Mouse (Mus musculus) heart, adult 2 months (tissue): Measurements from ENCODE around the gene Rps6kb1. TPM values are rescaled to one million over a fixed set of nuclear protein-coding genes. Genes with fewer than 3 reads are reported as not detected.

Source experiments
- DNase-seq, 2 experiments: peaks; one replicate each; pipeline ENCODE4 v3.0.0; 2021
- H3K27ac ChIP-seq: fragments of 200-600 bp; 2 replicates; pipeline ENCODE4 v1.8.1; 2022
- H3K27me3 ChIP-seq: fragments of 200-500 bp; 2 replicates; pipeline ENCODE4 v1.6.1; 2012; ENCODE audit warnings: mild to moderate bottlenecking, low read length, inconsistent platforms, mixed read lengths; ENCODE audit not compliant: control insufficient read depth, insufficient read depth
- H3K36me3 ChIP-seq: fragments of 200-500 bp; 2 replicates; pipeline ENCODE4 v1.6.1; 2012; ENCODE audit warnings: low read length, inconsistent platforms; ENCODE audit not compliant: control insufficient read depth, insufficient read depth
- H3K4me1 ChIP-seq: fragments of 200-500 bp; 2 replicates; pipeline ENCODE4 v1.6.1; 2011; ENCODE audit warnings: low read length; ENCODE audit not compliant: control insufficient read depth, insufficient read depth
- H3K4me3 ChIP-seq: fragments of 200-600 bp; 2 replicates; pipeline ENCODE4 v1.8.1; 2022
- H3K79me2 ChIP-seq: fragments of 200-500 bp; replicated peaks from 2 replicates; pipeline ENCODE4 v1.6.1; 2012; ENCODE audit warnings: mild to moderate bottlenecking, inconsistent platforms, low read length, moderate library complexity, mixed read lengths; ENCODE audit not compliant: control insufficient read depth, insufficient read depth
- H3K9ac ChIP-seq: fragments of 200-500 bp; 2 replicates; pipeline ENCODE4 v1.6.1; 2012; ENCODE audit warnings: low read depth, mild to moderate bottlenecking, control low read depth, inconsistent platforms, low read length, mixed read lengths
- CTCF ChIP-seq: fragments of 200-600 bp; IDR thresholded peaks from 2 replicates; pipeline ENCODE4 v1.8.1; 2022; ENCODE audit warnings: antibody characterized with exemption, mild to moderate bottlenecking, moderate library complexity
- EP300 ChIP-seq: fragments of 200-500 bp; IDR thresholded peaks from 2 replicates; pipeline ENCODE4 v1.6.1; 2011; ENCODE audit warnings: low read depth, low read length, control low read depth; ENCODE audit not compliant: insufficient read depth
- POLR2A ChIP-seq: fragments of 200-500 bp; IDR thresholded peaks from 2 replicates; pipeline ENCODE4 v1.6.1; 2011; ENCODE audit warnings: mild to moderate bottlenecking, low read depth, low read length, control low read depth; ENCODE audit not compliant: insufficient read depth
- WGBS: fragments of 180-500 bp; shearing (Covaris S2); methylation state at CpG from one replicate; pipeline ENCODE4 v1.1.7; 2018; 5-methylcytosine and 5-hydroxymethylcytosine counted together
- intact Hi-C: fragments of 180-260 bp; cut with DNase I; formaldehyde crosslinking; loops from one replicate; pipeline ENCODE4 v1.15.1; 2025
- long read RNA-seq: library from polyadenylated mRNA; stranded (forward); transcript quantifications from one replicate; pipeline ENCODE4 v2.0.0, GENCODE M21; 2021
- polyA plus RNA-seq: library from polyadenylated mRNA; depleted of rRNA; stranded (reverse); fragments of >200 nt; gene quantifications from 2 replicates; pipeline ENCODE4 v1.2.3, GENCODE M21; 2012; rRNA removed
- total RNA-seq, 2 experiments: library from RNA; stranded (reverse); gene quantifications; 2 replicates each; pipeline ENCODE4 v1.2.3; 2021

The Rps6kb1 gene
- total RNA-seq (10 to 100 TPM; 18.3 to 22.4 TPM), polyA plus RNA-seq (6.4 and 8.1 TPM in 2 replicates)
- long read RNA-seq, full-length matches to known transcripts: 19 of 23 reads
- long read RNA-seq, partial matches to known transcripts: 2 of 23 reads
- long read RNA-seq, other reads (novel, unspliced or antisense): 2 of 23 reads

DNA sequence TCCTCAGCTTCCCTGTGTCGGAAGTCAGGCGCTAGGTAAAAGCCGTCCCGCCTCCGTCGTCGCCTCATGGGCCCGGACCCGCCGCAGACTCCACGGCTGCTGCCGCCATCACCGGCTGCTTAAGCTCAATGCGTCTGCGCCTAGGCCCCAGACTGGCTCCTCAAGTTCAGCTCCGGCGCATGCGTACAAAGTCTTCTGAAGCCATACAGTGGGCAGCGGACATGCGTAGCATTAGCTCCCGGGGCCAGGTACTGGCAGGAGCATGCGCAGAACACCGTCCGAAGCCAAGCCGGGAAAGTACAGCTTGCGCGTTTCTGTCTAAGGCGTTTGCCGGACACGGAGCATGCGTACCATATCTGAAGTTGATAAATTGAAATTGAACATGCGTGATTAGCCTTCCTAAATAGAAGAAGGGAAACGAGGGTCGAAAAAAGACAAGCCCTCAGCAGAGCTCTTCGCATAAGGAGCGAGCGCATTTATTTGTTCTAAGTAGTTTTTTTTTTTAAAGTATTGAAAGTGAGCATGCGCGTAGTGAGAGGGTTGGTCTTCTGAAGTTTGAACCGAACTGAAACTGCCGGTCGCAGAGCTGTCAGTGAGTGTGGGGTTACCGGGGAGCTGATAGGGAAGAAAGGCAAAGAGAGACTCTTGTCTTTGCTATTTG lies at the start of gene Rps6kb1, which contains the start of gene Tubd1:
Gene Rps6kb1 (minus strand): TSS at position 167 of the 661 bp plus-strand sequence.
Gene Tubd1 (plus strand): TSS at position 353 of the 661 bp plus-strand sequence.
- Histone ChIP-seq H3K4me1 (peaks cover 3% of the 10 kb centered on the region), H3K27ac (peak within 1 kb of the TSS; percentile 89), H3K79me2 (peaks cover 3% of the 10 kb centered on the region; the same call in 1 of the 2 replicates), H3K36me3 (peaks cover 15% of the 10 kb centered on the region), H3K4me3 (peak within 1 kb of the TSS; percentile 83), H3K27me3 (no peaks in the 10 kb centered on the region), H3K9ac (peak within 1 kb of the TSS; percentile 80)
- intact Hi-C loops: loop anchor here (1.0 kb wide), 1 partner anchor 60 kb away; the partner anchor contains the start of gene Rnft1
- peak; percentile 96 to 99 for DNase-seq
- no peak for TF ChIP-seq CTCF
- peak; percentile 97 for TF ChIP-seq POLR2A
- 0 out of 2 replicates have a peak, but pooled peaks have one; percentile 46 for TF ChIP-seq EP300
- under 1% methylated on average over 43 of the region's 43 CpGs for WGBS

DNA sequence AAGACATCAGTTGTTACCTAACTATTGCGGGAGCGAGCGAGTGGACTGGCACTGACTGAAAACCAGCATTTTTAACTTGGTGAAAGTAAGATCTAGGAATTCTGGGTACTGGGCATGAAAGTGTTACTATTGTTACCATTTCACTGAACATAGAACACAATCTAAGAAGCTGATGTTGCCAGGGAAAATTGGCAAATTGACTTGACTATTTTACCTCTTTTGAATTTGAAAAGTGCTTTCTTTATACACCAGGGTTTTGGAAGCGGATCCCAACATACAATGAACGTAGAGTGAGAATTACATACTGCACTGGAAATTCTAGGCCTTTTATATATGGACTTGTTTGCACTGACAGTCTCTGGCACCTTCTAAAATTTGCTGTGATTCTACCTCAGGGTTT lies 48.8 kb upstream of the Rps6kb1 start:
- H3K79me2 ChIP-seq: no peaks in the 10 kb centered on the region
- intact Hi-C loops: no loop called here
- 77% methylated on average over 5 of the region's 5 CpGs for WGBS
- H3K4me1 ChIP-seq: peaks cover 3% of the 10 kb centered on the region; the same call in 1 of the 2 replicates
- H3K4me3 ChIP-seq: no peak overlapping the region
- no peak overlapping the region for H3K9ac ChIP-seq
- H3K36me3 ChIP-seq: peaks cover 5% of the 10 kb centered on the region
- no peak for TF ChIP-seq POLR2A
- TF ChIP-seq EP300: no peak
- TF ChIP-seq CTCF: no peak
- H3K27ac ChIP-seq: peak overlapping the region; percentile 13
- DNase-seq: no peak
- no peaks in the 10 kb centered on the region for H3K27me3 ChIP-seq

DNA sequence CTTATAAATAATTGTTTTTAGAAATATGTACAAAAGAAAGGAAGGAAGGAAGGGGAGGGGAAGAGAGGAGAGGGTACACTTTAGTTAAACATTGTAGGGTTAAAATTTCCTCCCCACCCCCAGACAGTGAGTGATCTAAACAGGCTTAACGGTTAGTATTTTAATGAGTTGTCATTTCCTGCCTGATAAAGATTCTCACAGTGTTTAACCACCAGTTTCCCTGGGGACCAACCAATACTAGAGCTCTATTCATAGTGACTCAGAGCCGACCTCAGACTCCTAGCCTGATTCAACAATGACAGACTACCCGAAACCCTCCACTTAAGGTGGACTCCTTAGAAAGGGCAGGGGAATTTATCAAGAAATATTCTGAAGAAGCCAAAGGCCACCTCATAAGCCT lies 48.4 kb upstream of the Rps6kb1 start:
- DNase-seq: peak in 1 of 2 experiments; percentile 10
- Histone ChIP-seq H3K36me3 (peaks cover 5% of the 10 kb centered on the region), H3K27me3 (no peaks in the 10 kb centered on the region), H3K79me2 (no peaks in the 10 kb centered on the region), H3K27ac (peak overlapping the region; percentile 13), H3K4me3 (no peak overlapping the region), H3K9ac (no peak overlapping the region), H3K4me1 (peaks cover 3% of the 10 kb centered on the region; the same call in 1 of the 2 replicates)
- TF ChIP-seq CTCF: no peak
- no peak for TF ChIP-seq POLR2A
- TF ChIP-seq EP300: no peak
- 22% methylated on average over 3 of the region's 3 CpGs for WGBS
- intact Hi-C loops: no loop called here

DNA sequence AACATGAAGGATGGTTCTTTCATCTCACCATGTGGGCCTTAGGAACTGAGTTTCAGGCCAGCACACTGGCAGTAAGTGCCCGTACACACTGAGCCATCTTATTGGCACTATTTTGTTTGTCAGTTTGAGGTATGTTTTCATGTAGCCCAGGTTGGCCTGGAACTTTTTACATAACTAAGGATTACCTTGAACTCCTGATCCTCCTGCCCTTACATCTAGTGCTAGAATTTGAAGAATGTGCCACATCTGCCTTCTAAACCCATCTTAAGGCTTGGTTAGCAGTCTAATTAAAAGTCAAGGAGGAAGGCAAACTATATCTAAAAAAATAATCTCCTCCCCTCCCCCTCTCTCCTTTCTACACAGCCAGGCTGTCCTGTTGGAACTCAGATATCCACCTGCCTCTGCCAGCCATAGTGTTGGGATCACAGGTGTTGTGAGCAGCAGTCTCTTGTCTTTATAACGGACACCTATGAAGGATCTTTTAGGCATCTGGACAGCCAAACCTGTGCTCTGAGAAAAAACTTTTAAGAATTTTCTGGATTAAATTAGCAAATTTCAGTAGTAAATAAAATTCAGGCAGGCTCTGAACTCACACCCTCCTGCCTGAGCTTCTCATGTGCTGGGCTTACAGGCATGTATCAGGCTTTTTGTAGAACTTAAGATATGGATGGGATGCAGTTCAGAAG lies 47.5 kb upstream of the Rps6kb1 start:
- intact Hi-C loops: no loop called here
- peak in 1 of 2 experiments; percentile 4 for DNase-seq
- Histone ChIP-seq H3K79me2 (no peaks in the 10 kb centered on the region), H3K27me3 (no peaks in the 10 kb centered on the region), H3K36me3 (peaks cover 5% of the 10 kb centered on the region), H3K4me3 (no peak overlapping the region), H3K4me1 (peaks cover 3% of the 10 kb centered on the region; the same call in 1 of the 2 replicates), H3K9ac (no peak overlapping the region), H3K27ac (peak overlapping the region; percentile 13)
- TF ChIP-seq POLR2A (no peak), EP300 (no peak), CTCF (no peak)
- WGBS: 85% methylated on average over 2 of the region's 2 CpGs

DNA sequence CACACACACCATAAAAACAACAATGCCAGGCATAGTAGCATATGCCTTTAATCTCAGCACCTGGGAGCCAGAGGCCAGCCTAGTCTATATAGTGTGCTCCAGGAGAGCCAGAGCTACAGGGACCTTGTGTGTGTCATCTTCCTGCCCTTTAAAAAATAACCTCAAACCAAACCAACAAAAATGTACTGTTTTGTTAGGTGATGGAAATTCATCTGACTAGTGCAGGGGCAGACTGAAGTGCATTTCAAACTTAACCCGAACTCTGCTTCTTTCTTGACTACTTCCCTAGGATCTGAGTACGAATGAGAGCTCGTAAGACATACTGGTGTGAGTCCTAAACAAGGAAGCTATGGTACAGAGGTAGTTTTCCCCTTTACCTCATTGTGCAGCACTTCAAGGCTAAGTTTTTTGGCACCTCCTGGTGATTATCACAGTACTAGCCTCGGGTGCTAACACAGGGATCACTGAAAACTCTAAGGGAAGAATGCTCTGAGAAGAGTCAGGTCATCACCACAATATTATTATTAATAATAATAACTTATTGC lies 46.8 kb upstream of the Rps6kb1 start:
- H3K27ac ChIP-seq: no peak overlapping the region
- WGBS: 80% methylated on average over 4 of the region's 4 CpGs
- intact Hi-C loops: no loop called here

More for the DNA sequence above, 46.8 kb upstream of the Rps6kb1 start:
- TF ChIP-seq POLR2A (no peak), EP300 (no peak), CTCF (no peak)
- peaks cover 3% of the 10 kb centered on the region for H3K4me1 ChIP-seq
- H3K9ac ChIP-seq: no peak overlapping the region
- H3K79me2 ChIP-seq: no peaks in the 10 kb centered on the region
- no peaks in the 10 kb centered on the region for H3K27me3 ChIP-seq
- H3K36me3 ChIP-seq: peaks cover 5% of the 10 kb centered on the region
- no peak overlapping the region for H3K4me3 ChIP-seq
- DNase-seq: no peak
